Mouse (Mus musculus): ENCODE data around the gene Cdk2ap2.

GRCm38 (mm10) chr19:4083316-4083715 lies 13.7 kb upstream of the Cdk2ap2 start:
- no peak for TF ChIP-seq POLR2A (IDR thresholded peaks at IDR 0.05; ENCODE audit: borderline replicate concordance, insufficient read depth, low read length)
- TF ChIP-seq CTCF (IDR thresholded peaks at IDR 0.05; ENCODE audit: borderline replicate concordance, insufficient read depth, low read depth, low read length), result no peak
